ENCODE assay signal across 24 mouse cellular contexts in the genomic region with DNA sequence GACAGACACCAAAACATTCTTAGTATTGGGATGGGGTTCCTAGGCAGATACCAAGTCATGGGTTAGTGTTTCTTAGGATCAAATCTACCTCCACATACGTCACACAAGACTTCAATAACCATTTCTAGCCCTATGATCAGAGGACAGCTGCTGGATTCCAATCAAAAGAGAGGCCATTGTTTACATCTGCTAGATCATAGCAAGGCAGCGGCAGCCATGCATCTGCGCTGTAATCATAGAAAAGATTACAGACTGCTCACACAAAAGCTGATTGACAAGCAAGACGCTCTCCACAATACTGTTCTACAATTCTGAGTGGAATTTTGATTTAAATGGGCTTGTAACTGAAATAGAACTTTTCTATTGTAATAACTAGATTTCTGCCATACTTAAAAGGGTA. TPM values are rescaled to one million over a fixed set of nuclear protein-coding genes. Genes with fewer than 3 reads are reported as not detected.
DNase-seq lines count a peak whose midpoint lies in the region; ATAC-seq lines count a peak whose summit lies in the region.
"Had no signal": no experiment of that assay in that cellular context is flagged by ENCODE, and none has a peak within 500 bp of the region (broad histone marks: within the 10 kb centered on the region; RNA-seq: fewer than 3 reads in every experiment).

No protein-coding gene starts in this region.

- H3K4me1 ChIP-seq in forebrain, embryonic 13.5 days: peaks cover 36% of the 10 kb centered on the region
- H3K4me1 ChIP-seq in forebrain, embryonic 11.5 days (replicated peaks; ENCODE audit: control insufficient read depth, insufficient read depth, low read length): 0 out of 2 replicates have a peak, but pooled peaks cover 2% of the 10 kb centered on the region
- H3K4me1 ChIP-seq in lung, embryonic 16.5 days (replicated peaks; ENCODE audit: control insufficient read depth, insufficient read depth, low read length): peaks cover 47% of the 10 kb centered on the region
- H3K4me1 ChIP-seq in forebrain, embryonic 15.5 days: peaks cover 39% of the 10 kb centered on the region
- peaks cover 56% of the 10 kb centered on the region for H3K4me1 ChIP-seq in stomach, embryonic 16.5 days (ENCODE audit: control insufficient read depth, insufficient read depth, low read length)

- no peaks in the 10 kb centered on the region for H3K36me3 ChIP-seq in forebrain, embryonic 13.5 days (ENCODE audit: poor library complexity, severe bottlenecking)
- H3K36me3 ChIP-seq in forebrain, embryonic 11.5 days (ENCODE audit: control insufficient read depth, insufficient read depth, low read length): no peaks in the 10 kb centered on the region
- no peaks in the 10 kb centered on the region for H3K36me3 ChIP-seq in lung, embryonic 16.5 days (ENCODE audit: control insufficient read depth, insufficient read depth, low read length)
- H3K36me3 ChIP-seq in forebrain, embryonic 15.5 days: no peaks in the 10 kb centered on the region
- no peaks in the 10 kb centered on the region for H3K36me3 ChIP-seq in stomach, embryonic 16.5 days (ENCODE audit: control insufficient read depth, insufficient read depth, low read length)
- H3K36me3 ChIP-seq: embryonic facial prominence, embryonic 10.5 days; heart, embryonic 12.5 days; hindbrain, embryonic 10.5 days had no signal

- ATAC-seq in forebrain, embryonic 13.5 days: peak; percentile 55
- no peak for ATAC-seq in forebrain, embryonic 11.5 days (replicated peaks; ENCODE audit: low FRiP score)
- no peak for ATAC-seq in lung, embryonic 16.5 days (ENCODE audit: low read depth)
- ATAC-seq in forebrain, embryonic 15.5 days (replicated peaks): 0 out of 2 replicates have a peak, but pooled peaks have one; percentile 43
- ATAC-seq in stomach, embryonic 16.5 days (ENCODE audit: insufficient read depth, low FRiP score): no peak
- ATAC-seq: hindbrain, embryonic 16.5 days; intestine, embryonic 16.5 days; midbrain, embryonic 16.5 days had no signal

- peak overlapping the region; percentile 5; the same call in 1 of the 2 replicates for H3K9ac ChIP-seq in forebrain, embryonic 13.5 days
- H3K9ac ChIP-seq in forebrain, embryonic 11.5 days (ENCODE audit: low read length): no peak overlapping the region
- no peak overlapping the region for H3K9ac ChIP-seq in lung, embryonic 16.5 days (ENCODE audit: low read length)
- H3K9ac ChIP-seq in forebrain, embryonic 15.5 days (replicated peaks): no peak overlapping the region
- H3K9ac ChIP-seq in stomach, embryonic 16.5 days (ENCODE audit: low read length): no peak overlapping the region
- H3K9ac ChIP-seq: heart, embryonic 12.5 days; liver, embryonic 14.5 days had no signal

- H3K9me3 ChIP-seq in forebrain, embryonic 13.5 days (replicated peaks): no peaks in the 10 kb centered on the region
- H3K9me3 ChIP-seq in forebrain, embryonic 11.5 days (ENCODE audit: control insufficient read depth, low read length): no peaks in the 10 kb centered on the region
- H3K9me3 ChIP-seq in lung, embryonic 16.5 days (ENCODE audit: control insufficient read depth, low read length): no peaks in the 10 kb centered on the region
- H3K9me3 ChIP-seq in forebrain, embryonic 15.5 days: no peaks in the 10 kb centered on the region
- H3K9me3 ChIP-seq in stomach, embryonic 16.5 days (replicated peaks; ENCODE audit: control insufficient read depth, low read length): no peaks in the 10 kb centered on the region
- H3K9me3 ChIP-seq: embryonic facial prominence, embryonic 10.5 days; heart, embryonic 12.5 days; hindbrain, embryonic 10.5 days; megakaryocyte, embryonic 14.5 days had no signal

- H3K4me2 ChIP-seq in forebrain, embryonic 13.5 days: no peak overlapping the region
- H3K4me2 ChIP-seq in forebrain, embryonic 11.5 days (ENCODE audit: low read depth, low read length, severe bottlenecking): no peak overlapping the region
- H3K4me2 ChIP-seq in lung, embryonic 16.5 days (ENCODE audit: low read depth, low read length): no peak overlapping the region
- no peak overlapping the region for H3K4me2 ChIP-seq in forebrain, embryonic 15.5 days (replicated peaks)
- H3K4me2 ChIP-seq in stomach, embryonic 16.5 days (ENCODE audit: low read depth, low read length): no peak overlapping the region
- H3K4me2 ChIP-seq: heart, embryonic 12.5 days had no signal

- no peak for DNase-seq in forebrain, embryonic 11.5 days (ENCODE audit: low spot score)
- no peak for DNase-seq in lung, postnatal 10 days
- DNase-seq in ovary, postnatal 10 days (ENCODE audit: low spot score): no peak
- DNase-seq: adrenal gland, postnatal 14 days; cerebellum, adult 9-10 months; gastrocnemius, postnatal 25 days; heart, adult 18-20 months; heart, postnatal 10 days; kidney, postnatal 4 days; spleen, adult 18-20 months; thymus, postnatal 25 days had no signal

- H3K27me3 ChIP-seq in forebrain, embryonic 13.5 days: no peaks in the 10 kb centered on the region
- H3K27me3 ChIP-seq in forebrain, embryonic 11.5 days (ENCODE audit: control insufficient read depth, insufficient read depth, low read length): no peaks in the 10 kb centered on the region
- no peaks in the 10 kb centered on the region for H3K27me3 ChIP-seq in lung, embryonic 16.5 days (ENCODE audit: control insufficient read depth, insufficient read depth, low read depth, low read length)
- no peaks in the 10 kb centered on the region for H3K27me3 ChIP-seq in forebrain, embryonic 15.5 days
- no peaks in the 10 kb centered on the region for H3K27me3 ChIP-seq in stomach, embryonic 16.5 days (ENCODE audit: control insufficient read depth, insufficient read depth, low read length)
- H3K27me3 ChIP-seq: heart, embryonic 12.5 days; megakaryocyte, embryonic 14.5 days had no signal

- WGBS in forebrain, embryonic 13.5 days: 38% methylated on average over 4 of the region's 4 CpGs
- WGBS in forebrain, embryonic 11.5 days: 62% methylated on average over 4 of the region's 4 CpGs
- WGBS in lung, embryonic 16.5 days: 50% methylated on average over 4 of the region's 4 CpGs
- 37% methylated on average over 4 of the region's 4 CpGs for WGBS in forebrain, embryonic 15.5 days
- WGBS in stomach, embryonic 16.5 days: 52% methylated on average over 4 of the region's 4 CpGs

- no peak overlapping the region for H3K4me3 ChIP-seq in forebrain, embryonic 13.5 days
- H3K4me3 ChIP-seq in forebrain, embryonic 11.5 days (ENCODE audit: low read depth, low read length): no peak overlapping the region
- no peak overlapping the region for H3K4me3 ChIP-seq in lung, embryonic 16.5 days (ENCODE audit: low read length)
- no peak overlapping the region for H3K4me3 ChIP-seq in forebrain, embryonic 15.5 days
- H3K4me3 ChIP-seq in stomach, embryonic 16.5 days (replicated peaks; ENCODE audit: low read length): no peak overlapping the region
- H3K4me3 ChIP-seq: embryonic facial prominence, embryonic 10.5 days; heart, embryonic 12.5 days; hindbrain, embryonic 10.5 days; left cerebral cortex, adult 2 months; megakaryocyte, embryonic 14.5 days had no signal

- peak overlapping the region; percentile 61 for H3K27ac ChIP-seq in forebrain, embryonic 13.5 days
- H3K27ac ChIP-seq in forebrain, embryonic 11.5 days (ENCODE audit: low read depth, low read length): no peak overlapping the region
- H3K27ac ChIP-seq in lung, embryonic 16.5 days (ENCODE audit: low read length): peak overlapping the region; percentile 44
- peak overlapping the region; percentile 70 for H3K27ac ChIP-seq in forebrain, embryonic 15.5 days (replicated peaks)
- peak overlapping the region; percentile 33 for H3K27ac ChIP-seq in stomach, embryonic 16.5 days (ENCODE audit: low read length)
- H3K27ac ChIP-seq: embryonic facial prominence, embryonic 10.5 days; hindbrain, embryonic 10.5 days; left cerebral cortex, adult 2 months; liver, embryonic 14.5 days had no signal

RNA-seq across cellular contexts. Expression of a gene that starts 16.3 kb away (rescaled TPM):
- 13.9 and 14.9 TPM in 2 replicates for polyA plus RNA-seq in forebrain, embryonic 13.5 days (2015; fragmentation: Nextera tagmentation; extraction: Ambion mirVana)
- 24.8 and 29.5 TPM in 2 replicates for polyA plus RNA-seq in forebrain, embryonic 11.5 days (2014; fragmentation: Nextera tagmentation; extraction: Ambion mirVana)
- 26.8 and 27.3 TPM in 2 replicates for polyA plus RNA-seq in lung, embryonic 16.5 days (2015; fragmentation: Nextera tagmentation; extraction: Ambion mirVana)
- polyA plus RNA-seq in forebrain, embryonic 15.5 days (2015; fragmentation: Nextera tagmentation; extraction: Ambion mirVana): 14.0 and 14.3 TPM in 2 replicates
- 20.4 and 21.4 TPM in 2 replicates for polyA plus RNA-seq in stomach, embryonic 16.5 days (2015; fragmentation: Nextera tagmentation; extraction: Ambion mirVana)

Comparison
In these comparisons a context has a peak if more than half of its experiments do, and no peak if none do; other contexts are left out.
1. ATAC-seq: peak in forebrain, embryonic 13.5 days (single experiment) and forebrain, embryonic 15.5 days (single experiment); none in forebrain, embryonic 11.5 days (single experiment), lung, embryonic 16.5 days (single experiment) and stomach, embryonic 16.5 days (single experiment).